Mouse (Mus musculus) small intestine, adult 2 months (tissue): ENCODE measurements around the gene Ninj2. TPM values are rescaled to one million over a fixed set of nuclear protein-coding genes. Genes with fewer than 3 reads are reported as not detected.

Experiments used
- H3K27ac ChIP-seq: fragments of 200-500 bp; 2 replicates; pipeline ENCODE4 v1.5.1; 2012; ENCODE audit warnings: low read depth, low read length, control low read depth, inconsistent platforms; ENCODE audit not compliant: insufficient read depth
- H3K27me3 ChIP-seq: fragments of 200-500 bp; 2 replicates; pipeline ENCODE4 v1.6.1; 2012; ENCODE audit warnings: mild to moderate bottlenecking, moderate library complexity, low read length, inconsistent platforms; ENCODE audit not compliant: control insufficient read depth, insufficient read depth
- H3K36me3 ChIP-seq: fragments of 200-500 bp; 2 replicates; pipeline ENCODE4 v1.6.1; 2012; ENCODE audit warnings: mild to moderate bottlenecking, low read length, control low read depth, inconsistent platforms; ENCODE audit not compliant: control insufficient read depth, insufficient read depth
- H3K4me1 ChIP-seq: fragments of 200-500 bp; 2 replicates; pipeline ENCODE4 v1.6.1; 2012; ENCODE audit warnings: low read length, inconsistent platforms, mixed read lengths; ENCODE audit not compliant: control insufficient read depth, insufficient read depth, insufficient read length
- H3K4me3 ChIP-seq: fragments of 200-500 bp; 2 replicates; pipeline ENCODE4 v1.5.1; 2012; ENCODE audit warnings: low read depth, mild to moderate bottlenecking, control low read depth, inconsistent platforms, low read length, moderate library complexity
- CTCF ChIP-seq: fragments of 200-500 bp; IDR thresholded peaks from 2 replicates; pipeline ENCODE4 v1.5.1; 2012; ENCODE audit warnings: low read depth, mild to moderate bottlenecking, control low read depth, inconsistent platforms, low read length, moderate library complexity, mixed read lengths; ENCODE audit not compliant: insufficient replicate concordance, insufficient read length; ENCODE audit errors: extremely low read depth
- POLR2A ChIP-seq: fragments of 200-500 bp; IDR thresholded peaks from 2 replicates; pipeline ENCODE4 v1.6.1; 2012; ENCODE audit warnings: low read depth, mild to moderate bottlenecking, control low read depth, inconsistent platforms, low read length, moderate library complexity
- WGBS: fragments of 180-500 bp; shearing (Covaris S2); methylation state at CpG from one replicate; pipeline ENCODE4 v1.1.7; 2018; 5-methylcytosine and 5-hydroxymethylcytosine counted together
- polyA plus RNA-seq: library from polyadenylated mRNA; depleted of rRNA; stranded (reverse); fragments of >200 nt; gene quantifications from 2 replicates; pipeline ENCODE4 v1.2.3, GENCODE M21; 2012

Ninj2 gene
- polyA plus RNA-seq, 1 experiment, result not detected

DNA sequence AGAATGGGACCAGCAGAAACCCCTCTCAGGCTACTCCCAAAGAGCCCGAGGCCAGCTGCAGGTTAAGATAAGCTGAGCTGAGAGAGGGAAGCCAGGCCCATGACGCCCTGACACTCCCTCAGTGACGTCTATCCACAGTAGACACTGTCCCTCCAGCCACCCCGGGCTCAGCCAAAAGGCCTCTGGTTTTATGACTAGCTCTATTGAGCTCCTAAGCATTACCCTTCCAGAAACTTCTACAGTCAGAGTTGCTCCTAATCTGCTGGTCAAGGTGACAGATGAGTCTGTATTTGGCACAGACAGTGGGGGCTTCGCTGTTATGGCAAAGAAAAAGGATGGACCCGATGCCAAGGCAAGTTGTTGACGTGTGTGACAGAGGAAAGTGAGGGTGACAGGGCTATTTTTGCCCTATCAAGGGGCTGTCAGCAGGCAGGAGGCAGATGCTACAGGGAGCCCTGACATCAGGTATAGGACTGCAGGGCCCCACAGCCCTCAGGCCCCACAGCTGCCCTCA lies 81.5 kb downstream of the Ninj2 start:
- Histone ChIP-seq H3K27me3 (no peaks in the 10 kb centered on the region), H3K4me1 (peaks cover 14% of the 10 kb centered on the region), H3K27ac (peak overlapping the region; percentile 71), H3K36me3 (no peaks in the 10 kb centered on the region), H3K4me3 (no peak overlapping the region)
- TF ChIP-seq CTCF, result no peak
- no peak for TF ChIP-seq POLR2A
- WGBS, result 23% methylated on average over 7 of the region's 7 CpGs

DNA sequence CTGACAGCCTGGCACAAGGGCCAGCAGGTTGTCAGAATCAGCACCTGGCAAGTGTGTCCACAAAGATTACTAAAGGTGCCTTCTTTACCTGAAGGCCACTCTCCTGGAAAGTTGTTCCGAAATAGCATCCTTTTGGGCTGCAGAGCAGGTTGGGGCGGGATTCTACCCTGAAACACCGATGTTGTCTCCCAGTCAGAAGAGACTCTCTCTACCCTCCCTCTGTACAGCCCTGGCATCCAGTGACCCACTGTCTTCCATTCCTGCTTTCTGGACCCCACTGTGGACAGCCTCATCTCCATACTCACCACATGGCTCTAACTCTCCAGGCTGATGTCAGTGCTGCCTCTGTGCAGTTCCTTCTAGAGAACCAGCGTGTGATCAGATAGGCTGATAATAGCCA lies 82.5 kb downstream of the Ninj2 start:
- H3K4me3 ChIP-seq, result no peak overlapping the region
- no peaks in the 10 kb centered on the region for H3K27me3 ChIP-seq
- peaks cover 14% of the 10 kb centered on the region for H3K4me1 ChIP-seq
- TF ChIP-seq CTCF (no peak), POLR2A (no peak)
- no peak overlapping the region for H3K27ac ChIP-seq
- no peaks in the 10 kb centered on the region for H3K36me3 ChIP-seq
- 94% methylated on average over 4 of the region's 4 CpGs for WGBS

DNA sequence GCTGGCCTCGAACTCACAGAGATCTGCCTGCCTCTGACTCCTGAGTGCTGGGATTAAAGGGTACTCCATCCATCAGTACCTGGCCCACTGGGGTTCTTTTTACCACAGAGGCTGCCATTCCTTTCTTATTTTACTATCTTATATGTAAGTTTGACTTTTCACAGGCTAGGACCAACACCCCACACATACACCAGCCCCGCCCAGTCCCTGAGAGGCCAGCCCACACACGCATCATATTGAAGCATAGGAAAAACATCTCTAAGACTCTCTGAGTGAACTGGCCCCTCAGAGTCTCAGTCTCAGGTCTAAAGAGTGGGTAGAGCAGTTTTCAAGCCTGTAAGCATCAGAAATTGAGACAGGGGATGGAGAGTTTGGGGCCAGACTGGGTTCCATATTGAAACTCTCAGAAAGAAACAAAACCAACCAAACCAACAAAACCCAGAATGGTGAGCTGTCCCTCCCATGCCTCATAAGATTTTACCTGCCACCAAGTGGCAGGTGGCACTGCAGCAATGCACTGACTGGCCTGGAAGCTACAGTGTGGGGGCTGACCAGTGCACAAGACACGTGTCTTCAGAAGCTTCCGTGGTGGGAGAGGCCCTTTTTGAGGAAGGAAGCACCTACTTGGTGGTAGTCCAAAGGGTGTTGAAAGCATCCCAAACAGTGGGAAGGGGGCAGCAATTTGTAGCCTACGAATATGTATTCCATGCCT lies 86.0 kb downstream of the Ninj2 start:
- WGBS, result 83% methylated on average over 6 of the region's 6 CpGs
- no peak for TF ChIP-seq CTCF
- no peak for TF ChIP-seq POLR2A
- Histone ChIP-seq H3K36me3 (no peaks in the 10 kb centered on the region), H3K27me3 (no peaks in the 10 kb centered on the region), H3K4me1 (peaks cover 7% of the 10 kb centered on the region), H3K27ac (peak overlapping the region; percentile 8; the same call in 1 of the 2 replicates), H3K4me3 (no peak overlapping the region)

DNA sequence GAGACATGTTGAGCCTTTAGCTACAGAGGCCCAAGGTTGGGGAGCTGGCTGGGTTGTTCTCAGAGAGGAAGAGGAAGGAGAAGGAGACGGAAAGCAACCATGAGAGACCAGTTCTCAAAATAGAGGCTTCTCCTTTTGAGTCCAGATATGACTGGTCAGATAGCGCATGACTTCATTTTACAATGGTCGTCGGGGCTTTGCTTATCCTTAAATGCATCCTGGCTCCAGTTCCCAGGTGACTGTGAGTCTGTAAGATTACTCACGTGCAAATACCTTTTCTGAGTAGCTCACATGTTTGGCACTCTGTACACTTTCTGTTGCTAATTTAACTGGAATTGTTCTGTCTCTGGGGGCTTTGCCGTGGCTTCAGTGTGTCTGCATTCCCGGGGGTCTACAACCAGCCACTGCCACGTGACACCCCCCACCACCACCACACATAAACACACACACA lies 86.6 kb downstream of the Ninj2 start:
- H3K36me3 ChIP-seq, result no peaks in the 10 kb centered on the region
- peaks cover 2% of the 10 kb centered on the region for H3K4me1 ChIP-seq
- TF ChIP-seq CTCF (no peak), POLR2A (no peak)
- 78% methylated on average over 8 of the region's 8 CpGs for WGBS
- peak overlapping the region; percentile 14 for H3K27ac ChIP-seq
- H3K4me3 ChIP-seq, result no peak overlapping the region
- no peaks in the 10 kb centered on the region for H3K27me3 ChIP-seq

DNA sequence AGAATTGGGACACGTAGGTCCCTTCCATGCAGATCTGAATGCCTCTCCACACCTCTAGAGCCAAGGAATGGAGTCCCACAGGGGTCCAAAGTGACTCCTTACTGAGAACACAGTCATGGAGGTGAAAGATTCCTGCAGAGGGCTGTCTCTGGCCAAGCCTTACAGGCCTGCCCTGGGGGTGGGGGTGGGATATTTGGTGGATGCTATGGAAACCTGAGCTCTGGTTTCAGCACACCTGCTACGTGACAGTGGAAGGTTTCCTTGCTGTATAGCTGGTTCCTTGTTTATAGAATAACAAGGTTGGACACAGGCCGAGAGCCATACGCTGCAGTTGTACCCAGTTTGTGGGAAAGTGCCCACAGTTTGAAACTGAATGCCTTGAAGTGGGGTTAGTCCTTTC lies 87.3 kb downstream of the Ninj2 start:
- Histone ChIP-seq H3K36me3 (no peaks in the 10 kb centered on the region), H3K27me3 (no peaks in the 10 kb centered on the region), H3K4me3 (no peak overlapping the region), H3K4me1 (no peaks in the 10 kb centered on the region), H3K27ac (no peak overlapping the region)
- WGBS, result 85% methylated on average over 4 of the region's 4 CpGs
- TF ChIP-seq CTCF, result no peak
- no peak for TF ChIP-seq POLR2A

DNA sequence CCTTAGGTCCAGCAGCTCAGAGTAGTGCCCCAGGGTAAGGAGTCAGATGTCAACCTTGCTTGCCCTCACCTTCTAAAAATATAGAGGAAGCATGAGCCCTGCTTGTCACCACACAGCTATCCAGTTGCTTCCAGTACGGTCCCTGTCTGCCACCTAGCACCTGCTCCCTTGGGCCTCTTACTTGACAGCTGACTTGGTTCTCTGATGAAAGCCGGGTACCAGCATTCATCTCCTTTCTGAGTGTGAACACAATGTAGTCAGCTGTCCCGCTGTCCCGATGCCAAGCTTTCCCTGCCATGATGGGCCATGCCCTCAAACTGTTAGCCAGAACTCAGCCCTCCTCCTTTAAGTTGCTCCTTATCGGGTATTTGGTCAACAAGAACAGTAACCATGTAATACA lies 89.0 kb downstream of the Ninj2 start:
- WGBS, result 87% methylated on average over 5 of the region's 5 CpGs
- H3K4me3 ChIP-seq, result no peak overlapping the region
- no peaks in the 10 kb centered on the region for H3K36me3 ChIP-seq
- no peak overlapping the region for H3K27ac ChIP-seq
- no peaks in the 10 kb centered on the region for H3K4me1 ChIP-seq
- TF ChIP-seq CTCF (no peak), POLR2A (no peak)
- no peaks in the 10 kb centered on the region for H3K27me3 ChIP-seq

DNA sequence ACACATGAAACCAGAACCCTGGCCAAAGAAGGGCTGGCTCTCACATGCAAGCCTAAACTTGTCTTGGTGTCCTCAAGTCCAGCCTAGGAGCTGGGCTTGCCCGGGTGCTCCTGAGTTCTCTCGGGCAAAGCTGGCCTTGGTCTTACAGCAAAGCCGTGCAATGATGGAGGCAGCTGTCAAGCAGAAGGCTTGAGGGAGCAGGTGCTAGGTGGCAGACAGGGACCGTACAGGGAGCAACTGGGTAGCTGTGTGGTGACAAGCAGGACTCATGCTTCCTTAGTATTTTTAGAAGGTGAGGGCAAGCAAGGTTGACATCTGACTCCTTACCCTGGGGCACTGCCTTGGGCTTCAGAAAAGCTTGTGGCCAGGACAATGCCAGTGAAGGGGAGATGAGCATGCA lies 90.6 kb downstream of the Ninj2 start:
- 96% methylated on average over 4 of the region's 4 CpGs for WGBS
- Histone ChIP-seq H3K27ac (no peak overlapping the region), H3K4me1 (peaks cover 4% of the 10 kb centered on the region; the same call in 1 of the 2 replicates), H3K36me3 (no peaks in the 10 kb centered on the region), H3K4me3 (no peak overlapping the region), H3K27me3 (no peaks in the 10 kb centered on the region)
- no peak for TF ChIP-seq CTCF
- TF ChIP-seq POLR2A, result no peak
